Comparison of ENCODE assay signal across 1 mouse cellular context in genomic region chr8:110217681-110218131, GRCm38 (mm10).
TF ChIP-seq lines count a peak whose summit lies in the region.

No protein-coding gene starts in this region.

TF ChIP-seq in MEL, 35 proteins besides CTCF, POLR2A, EP300 and RAD21 (continued from another document):
- TF ChIP-seq JUND (IDR thresholded peaks at IDR 0.05; ENCODE audit: low read depth, low read length) (no peak), ZKSCAN1 (IDR thresholded peaks at IDR 0.05; ENCODE audit: low read depth, low read length) (no peak), MAZ (IDR thresholded peaks at IDR 0.05; ENCODE audit: low read depth, low read length) (peak; percentile 87; the same call in 1 of the 2 replicates), TAL1 (IDR thresholded peaks at IDR 0.05; ENCODE audit: low read length) (no peak), SMC3 (IDR thresholded peaks at IDR 0.05; ENCODE audit: low read depth, low read length) (no peak), MYB (IDR thresholded peaks at IDR 0.05; ENCODE audit: low read depth, low read length) (peak; percentile 56; the same call in 1 of the 2 replicates), MAX (IDR thresholded peaks at IDR 0.05; ENCODE audit: low read length) (peak; percentile 96), MEF2A (IDR thresholded peaks at IDR 0.05; ENCODE audit: extremely low read depth, insufficient replicate concordance, low read depth, low read length, poor library complexity, severe bottlenecking) (no peak), POLR2AphosphoS5 (IDR thresholded peaks at IDR 0.05; ENCODE audit: borderline replicate concordance, low read depth, low read length) (no peak), NRF1 (IDR thresholded peaks at IDR 0.05; ENCODE audit: insufficient read depth, low read depth, low read length, poor library complexity, severe bottlenecking) (peak; percentile 85), USF2 (IDR thresholded peaks at IDR 0.05; ENCODE audit: borderline replicate concordance in 1 of 2, insufficient read depth in 1 of 2, low read depth in 1 of 2, low read length in 2 of 2) (no peak), ETS1 (IDR thresholded peaks at IDR 0.05; ENCODE audit: low read depth, low read length) (peak; percentile 67), BHLHE40 (IDR thresholded peaks at IDR 0.05; ENCODE audit: borderline replicate concordance, low read depth, low read length) (peak; percentile 21; the same call in 1 of the 2 replicates), ZNF384 (IDR thresholded peaks at IDR 0.05; ENCODE audit: low read depth, low read length) (no peak), RCOR1 (IDR thresholded peaks at IDR 0.05; ENCODE audit: low read depth, low read length) (no peak), GABPA (IDR thresholded peaks at IDR 0.05; ENCODE audit: low read depth, low read length) (no peak), SIN3A (IDR thresholded peaks at IDR 0.05; ENCODE audit: low read length) (peak; percentile 93)
